Mouse (Mus musculus) liver, postnatal 0 days (tissue): ENCODE results near the gene Zfp42.

ENCODE experiments used
- CTCF ChIP-seq: sonication (generic); IDR thresholded peaks from 2 replicates; pipeline ENCODE4 v1.5.1; 2016; ENCODE audit warnings: antibody characterized with exemption, low read depth
- EP300 ChIP-seq: IDR thresholded peaks from 2 replicates; pipeline ENCODE4 v1.6.1; 2016; ENCODE audit warnings: antibody characterized with exemption, low read depth, mild to moderate bottlenecking

DNA sequence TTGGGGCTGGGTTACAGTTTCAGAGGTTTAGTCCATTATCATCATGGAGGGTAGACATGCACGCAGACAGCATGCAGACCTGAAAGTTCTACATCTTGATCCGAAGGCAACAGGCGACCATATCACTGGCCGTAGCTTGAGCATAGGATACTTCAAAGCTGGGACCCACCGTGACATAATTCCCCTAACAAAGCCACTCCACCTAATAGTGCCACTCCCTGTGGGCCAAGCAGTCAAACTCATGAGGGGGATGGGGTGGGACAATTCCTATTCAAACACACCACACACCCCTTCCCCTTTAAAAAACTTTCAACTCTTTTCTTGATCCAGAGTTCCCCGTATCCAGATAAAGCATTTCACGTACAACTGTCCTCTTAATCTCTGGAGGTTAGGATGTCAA, 23.5 kb downstream of the Zfp42 start:
- TF ChIP-seq CTCF = no peak
- TF ChIP-seq EP300 = no peak
